Mouse (Mus musculus) testis, adult 2 months (tissue): ENCODE results near the gene Gstk1.

Experiments
- CTCF ChIP-seq: fragments of 200-500 bp; IDR thresholded peaks from 2 replicates; pipeline ENCODE4 v1.5.1; 2012; ENCODE audit warnings: low read depth, mild to moderate bottlenecking, inconsistent platforms, low read length, moderate library complexity; ENCODE audit not compliant: control insufficient read depth, insufficient read depth, insufficient replicate concordance
- POLR2A ChIP-seq: fragments of 200-500 bp; IDR thresholded peaks from 2 replicates; pipeline ENCODE4 v1.6.1; 2012; ENCODE audit warnings: low read depth, mild to moderate bottlenecking, inconsistent platforms, low read length, moderate library complexity; ENCODE audit not compliant: control insufficient read depth

GRCm38 (mm10) chr6:42293327-42293726, 47.6 kb downstream of the Gstk1 start:
- TF ChIP-seq CTCF = no peak
- TF ChIP-seq POLR2A = no peak
